8 mouse cellular contexts compared by ENCODE assay signal in genomic region chr2:130398091-130398490, GRCm38 (mm10). TPM values are rescaled to one million over a fixed set of nuclear protein-coding genes. Genes with fewer than 3 reads are reported as not detected.
DNase-seq lines count a peak whose midpoint lies in the region; ATAC-seq and TF ChIP-seq lines count a peak whose summit lies in the region.

No protein-coding gene starts in this region.

- no peaks in the 10 kb centered on the region for H3K9me3 ChIP-seq in kidney, postnatal 0 days (replicated peaks; ENCODE audit: low read length)
- no peaks in the 10 kb centered on the region for H3K9me3 ChIP-seq in heart, embryonic 13.5 days
- no peaks in the 10 kb centered on the region for H3K9me3 ChIP-seq in limb, embryonic 14.5 days (ENCODE audit: control insufficient read depth, low read length)
- no peaks in the 10 kb centered on the region for H3K9me3 ChIP-seq in neural tube, embryonic 12.5 days

- H3K36me3 ChIP-seq in kidney, postnatal 0 days (ENCODE audit: insufficient read depth, low read length): no peaks in the 10 kb centered on the region
- H3K36me3 ChIP-seq in heart, embryonic 13.5 days: peaks cover 16% of the 10 kb centered on the region; the same call in 1 of the 2 replicates
- peaks cover 27% of the 10 kb centered on the region for H3K36me3 ChIP-seq in limb, embryonic 14.5 days (ENCODE audit: control insufficient read depth, insufficient read depth, low read length)
- H3K36me3 ChIP-seq in neural tube, embryonic 12.5 days: no peaks in the 10 kb centered on the region

- peak overlapping the region; percentile 71; the same call in 1 of the 2 replicates for H3K9ac ChIP-seq in kidney, postnatal 0 days (ENCODE audit: low read depth, low read length)
- peak overlapping the region; percentile 84 for H3K9ac ChIP-seq in heart, embryonic 13.5 days
- H3K9ac ChIP-seq in limb, embryonic 14.5 days (ENCODE audit: low read depth, low read length, severe bottlenecking): peak overlapping the region; percentile 83
- no peak overlapping the region for H3K9ac ChIP-seq in neural tube, embryonic 12.5 days

- no peaks in the 10 kb centered on the region; the same call in 1 of the 2 replicates for H3K27me3 ChIP-seq in kidney, postnatal 0 days (ENCODE audit: insufficient read depth, low read length)
- peaks cover 16% of the 10 kb centered on the region for H3K27me3 ChIP-seq in heart, embryonic 13.5 days (replicated peaks)
- H3K27me3 ChIP-seq in limb, embryonic 14.5 days (ENCODE audit: control insufficient read depth, insufficient read depth, low read length): no peaks in the 10 kb centered on the region
- peaks cover 7% of the 10 kb centered on the region; the same call in 1 of the 2 replicates for H3K27me3 ChIP-seq in neural tube, embryonic 12.5 days (replicated peaks)

- no peak for DNase-seq in kidney, postnatal 0 days (ENCODE audit: low spot score)
- DNase-seq in kidney, postnatal 25 days: no peak
- peak; percentile 34 for DNase-seq in embryo, embryonic 11 days
- no peak for DNase-seq in limb, embryonic 14.5 days (ENCODE audit: low spot score)
- DNase-seq in cerebellum, adult 9-11 months: no peak
- DNase-seq in cerebellum, postnatal 14 days: no peak

- 23% methylated on average over 8 of the region's 14 CpGs for WGBS in kidney, postnatal 0 days
- WGBS in heart, embryonic 13.5 days: 16% methylated on average over 8 of the region's 14 CpGs
- 15% methylated on average over 7 of the region's 14 CpGs for WGBS in limb, embryonic 14.5 days
- WGBS in neural tube, embryonic 12.5 days: 16% methylated on average over 14 of the region's 14 CpGs

- no peak overlapping the region for H3K27ac ChIP-seq in kidney, postnatal 0 days
- peak overlapping the region; percentile 6; the same call in 1 of the 2 replicates for H3K27ac ChIP-seq in heart, embryonic 13.5 days (replicated peaks)
- peak overlapping the region; percentile 88 for H3K27ac ChIP-seq in limb, embryonic 14.5 days (replicated peaks; ENCODE audit: low read depth, low read length)
- no peak overlapping the region for H3K27ac ChIP-seq in neural tube, embryonic 12.5 days

- H3K4me2 ChIP-seq in kidney, postnatal 0 days (ENCODE audit: low read length): peak overlapping the region; percentile 94
- H3K4me2 ChIP-seq in heart, embryonic 13.5 days: peak overlapping the region; percentile 83
- H3K4me2 ChIP-seq in limb, embryonic 14.5 days (replicated peaks; ENCODE audit: low read depth, low read length, severe bottlenecking): peak overlapping the region; percentile 84
- peak overlapping the region; percentile 96 for H3K4me2 ChIP-seq in neural tube, embryonic 12.5 days (replicated peaks)

- no peak for TF ChIP-seq CTCF in kidney, postnatal 0 days (IDR thresholded peaks at IDR 0.05; ENCODE audit: low read depth)

- ATAC-seq in kidney, postnatal 0 days (replicated peaks; ENCODE audit: low FRiP score, low read depth): no peak
- no peak for ATAC-seq in heart, embryonic 13.5 days (ENCODE audit: extremely low read depth, insufficient number of reproducible peaks, low FRiP score, low TSS enrichment)
- ATAC-seq in limb, embryonic 14.5 days (ENCODE audit: low FRiP score, low read depth): 0 out of 2 replicates have a peak, but pooled peaks have one; percentile 12
- ATAC-seq in neural tube, embryonic 12.5 days (ENCODE audit: low FRiP score, low read depth): no peak

- peak overlapping the region; percentile 65 for H3K4me3 ChIP-seq in kidney, postnatal 0 days (replicated peaks; ENCODE audit: low read depth, low read length)
- peak overlapping the region; percentile 61 for H3K4me3 ChIP-seq in heart, embryonic 13.5 days
- H3K4me3 ChIP-seq in limb, embryonic 14.5 days (replicated peaks; ENCODE audit: low read length): peak overlapping the region; percentile 73
- H3K4me3 ChIP-seq in neural tube, embryonic 12.5 days: peak overlapping the region; percentile 58

- TF ChIP-seq POLR2A in limb, embryonic 14.5 days (IDR thresholded peaks at IDR 0.05; ENCODE audit: borderline replicate concordance, extremely low read depth, insufficient read depth, insufficient read length): no peak

- H3K4me1 ChIP-seq in kidney, postnatal 0 days (replicated peaks; ENCODE audit: insufficient read depth, low read length): peaks cover 10% of the 10 kb centered on the region
- H3K4me1 ChIP-seq in heart, embryonic 13.5 days: peaks cover 7% of the 10 kb centered on the region
- peaks cover 26% of the 10 kb centered on the region for H3K4me1 ChIP-seq in limb, embryonic 14.5 days (ENCODE audit: control insufficient read depth, insufficient read depth, low read length)
- peaks cover 15% of the 10 kb centered on the region for H3K4me1 ChIP-seq in neural tube, embryonic 12.5 days

RNA-seq across cellular contexts. Expression of gene Cpxm1, which starts 0.7 kb away (rescaled TPM):
- 62.1 and 64.8 TPM in 2 replicates for polyA plus RNA-seq in kidney, postnatal 0 days (2015; fragmentation: Nextera tagmentation; extraction: Ambion mirVana)
- polyA plus RNA-seq in heart, embryonic 13.5 days (2015; fragmentation: Nextera tagmentation; extraction: Ambion mirVana): 34.6 and 40.6 TPM in 2 replicates
- polyA plus RNA-seq in limb, embryonic 14.5 days (2012; rRNA removed): 112 and 129 TPM in 2 replicates
- 108 and 125 TPM in 2 replicates for polyA plus RNA-seq in limb, embryonic 14.5 days (2014; fragmentation: Nextera tagmentation; extraction: Ambion mirVana)
- polyA plus RNA-seq in neural tube, embryonic 12.5 days (2016; fragmentation: Nextera tagmentation; extraction: Ambion mirVana): 32.2 and 34.3 TPM in 2 replicates

RNA-seq across cellular contexts. Expression of gene Gm28372, which starts 6.9 kb away (rescaled TPM):
- not detected in 2 replicates for polyA plus RNA-seq in kidney, postnatal 0 days (2015; fragmentation: Nextera tagmentation; extraction: Ambion mirVana)
- polyA plus RNA-seq in heart, embryonic 13.5 days (2015; fragmentation: Nextera tagmentation; extraction: Ambion mirVana): not detected in 2 replicates
- polyA plus RNA-seq in limb, embryonic 14.5 days (2012; rRNA removed): not detected in 2 replicates
- polyA plus RNA-seq in limb, embryonic 14.5 days (2014; fragmentation: Nextera tagmentation; extraction: Ambion mirVana): not detected in 2 replicates
- polyA plus RNA-seq in neural tube, embryonic 12.5 days (2016; fragmentation: Nextera tagmentation; extraction: Ambion mirVana): 0.10 and 0.13 TPM in 2 replicates

RNA-seq across cellular contexts. Expression of gene 1700020A23Rik, which starts 7.0 kb away (rescaled TPM):
- polyA plus RNA-seq in kidney, postnatal 0 days (2015; fragmentation: Nextera tagmentation; extraction: Ambion mirVana): not detected in 2 replicates
- polyA plus RNA-seq in heart, embryonic 13.5 days (2015; fragmentation: Nextera tagmentation; extraction: Ambion mirVana): not detected in 2 replicates
- polyA plus RNA-seq in limb, embryonic 14.5 days (2012; rRNA removed): not detected in 2 replicates
- not detected in 2 replicates for polyA plus RNA-seq in limb, embryonic 14.5 days (2014; fragmentation: Nextera tagmentation; extraction: Ambion mirVana)
- polyA plus RNA-seq in neural tube, embryonic 12.5 days (2016; fragmentation: Nextera tagmentation; extraction: Ambion mirVana): 0.29 TPM in 1 of 2 replicates, not detected in the other

RNA-seq across cellular contexts. Expression of gene Tmem239, which starts 8.2 kb away (rescaled TPM):
- polyA plus RNA-seq in kidney, postnatal 0 days (2015; fragmentation: Nextera tagmentation; extraction: Ambion mirVana): not detected in 2 replicates
- polyA plus RNA-seq in heart, embryonic 13.5 days (2015; fragmentation: Nextera tagmentation; extraction: Ambion mirVana): 0.11 TPM in 1 of 2 replicates, not detected in the other
- polyA plus RNA-seq in limb, embryonic 14.5 days (2012; rRNA removed): not detected in 2 replicates
- polyA plus RNA-seq in limb, embryonic 14.5 days (2014; fragmentation: Nextera tagmentation; extraction: Ambion mirVana): not detected in 2 replicates
- polyA plus RNA-seq in neural tube, embryonic 12.5 days (2016; fragmentation: Nextera tagmentation; extraction: Ambion mirVana): not detected in 2 replicates

RNA-seq across cellular contexts. Expression of gene Vps16, which starts 26.0 kb away (rescaled TPM):
- 64.6 and 68.6 TPM in 2 replicates for polyA plus RNA-seq in kidney, postnatal 0 days (2015; fragmentation: Nextera tagmentation; extraction: Ambion mirVana)
- polyA plus RNA-seq in heart, embryonic 13.5 days (2015; fragmentation: Nextera tagmentation; extraction: Ambion mirVana): 51.8 and 55.4 TPM in 2 replicates
- 148 and 170 TPM in 2 replicates for polyA plus RNA-seq in limb, embryonic 14.5 days (2012; rRNA removed)
- 67.0 and 82.3 TPM in 2 replicates for polyA plus RNA-seq in limb, embryonic 14.5 days (2014; fragmentation: Nextera tagmentation; extraction: Ambion mirVana)
- 104 and 120 TPM in 2 replicates for polyA plus RNA-seq in neural tube, embryonic 12.5 days (2016; fragmentation: Nextera tagmentation; extraction: Ambion mirVana)

Comparison
In these comparisons a context has a peak if more than half of its experiments do, and no peak if none do; other contexts are left out.
1. H3K27ac ChIP-seq: peak in heart, embryonic 13.5 days (single experiment) and limb, embryonic 14.5 days (single experiment); none in kidney, postnatal 0 days (single experiment) and neural tube, embryonic 12.5 days (single experiment).
2. Peak in every context shown above with its lines, with median percentiles within 50 percentile points of each other: H3K4me2 ChIP-seq and H3K4me3 ChIP-seq.